ENCODE assay signal across 9 mouse cellular contexts in the genomic region with DNA sequence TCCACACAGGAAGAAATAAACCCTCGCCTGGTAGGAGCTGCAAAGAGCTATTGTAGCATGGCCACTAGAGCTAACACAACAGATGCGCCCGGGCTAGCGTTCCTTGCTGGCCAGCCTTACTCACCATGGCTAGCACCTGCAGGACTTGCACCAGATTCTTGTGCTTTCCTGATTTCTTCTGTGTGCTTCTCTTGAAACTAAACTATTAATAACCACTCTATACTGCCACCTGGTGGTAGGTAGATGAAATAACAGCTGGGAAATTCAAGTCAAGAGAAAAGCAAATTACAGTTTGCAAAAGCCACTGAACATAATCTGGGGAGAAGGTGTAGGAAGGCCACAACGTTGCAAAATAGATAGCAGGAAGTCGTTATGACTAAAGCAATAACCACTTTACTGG.
DNase-seq lines count a peak whose midpoint lies in the region; ATAC-seq and TF ChIP-seq lines count a peak whose summit lies in the region.
"Had no signal": no experiment of that assay in that cellular context is flagged by ENCODE, and none has a peak within 500 bp of the region (broad histone marks: within the 10 kb centered on the region; RNA-seq: fewer than 3 reads in every experiment).

No protein-coding gene starts in this region.

- no peak overlapping the region for H3K27ac ChIP-seq in hindbrain, embryonic 13.5 days
- no peak overlapping the region for H3K27ac ChIP-seq in hindbrain, embryonic 10.5 days
- H3K27ac ChIP-seq in intestine, embryonic 15.5 days: no peak overlapping the region
- no peak overlapping the region for H3K27ac ChIP-seq in midbrain, embryonic 15.5 days
- H3K27ac ChIP-seq: lung, embryonic 15.5 days had no signal

- WGBS in hindbrain, embryonic 13.5 days: 45% methylated on average over 6 of the region's 6 CpGs
- 31% methylated on average over 6 of the region's 6 CpGs for WGBS in hindbrain, embryonic 10.5 days
- 37% methylated on average over 6 of the region's 6 CpGs for WGBS in intestine, embryonic 15.5 days
- 36% methylated on average over 6 of the region's 6 CpGs for WGBS in midbrain, embryonic 15.5 days

- no peak for DNase-seq in hindbrain, embryonic 10.5 days (ENCODE audit: low spot score)
- DNase-seq in brain, embryonic 18.5 days (ENCODE audit: low read depth, low spot score): peak; percentile 26
- DNase-seq in adrenal gland, adult 8-10 months: no peak
- DNase-seq in heart, postnatal 36 days: no peak

- ATAC-seq in hindbrain, embryonic 13.5 days (ENCODE audit: low FRiP score): 0 out of 2 replicates have a peak, but pooled peaks have one; percentile 50
- peak; percentile 68 for ATAC-seq in intestine, embryonic 15.5 days
- peak; percentile 71 for ATAC-seq in midbrain, embryonic 15.5 days (replicated peaks)

- H3K9ac ChIP-seq in hindbrain, embryonic 13.5 days: no peak overlapping the region
- H3K9ac ChIP-seq in intestine, embryonic 15.5 days: no peak overlapping the region
- H3K9ac ChIP-seq in midbrain, embryonic 15.5 days: no peak overlapping the region
- H3K9ac ChIP-seq: lung, embryonic 15.5 days had no signal

- peak; percentile 86 for TF ChIP-seq CTCF in E14TG2a.4 (conservative IDR thresholded peaks at IDR 0.05; ENCODE audit: low read length)

- intact Hi-C loops in heart, postnatal 36 days (cut with DNase I): loop anchor here (1.0 to 10.0 kb wide), 2 partner anchors 75 to 992 kb away; no protein-coding TSS in a partner anchor

- H3K36me3 ChIP-seq in hindbrain, embryonic 13.5 days: no peaks in the 10 kb centered on the region
- H3K36me3 ChIP-seq in hindbrain, embryonic 10.5 days: no peaks in the 10 kb centered on the region
- no peaks in the 10 kb centered on the region for H3K36me3 ChIP-seq in E14TG2a.4 (ENCODE audit: insufficient read depth, low read length)
- no peaks in the 10 kb centered on the region for H3K36me3 ChIP-seq in intestine, embryonic 15.5 days
- no peaks in the 10 kb centered on the region for H3K36me3 ChIP-seq in midbrain, embryonic 15.5 days (replicated peaks)
- H3K36me3 ChIP-seq: lung, embryonic 15.5 days had no signal

- no peaks in the 10 kb centered on the region for H3K4me1 ChIP-seq in hindbrain, embryonic 13.5 days (replicated peaks)
- no peaks in the 10 kb centered on the region for H3K4me1 ChIP-seq in hindbrain, embryonic 10.5 days (replicated peaks)
- H3K4me1 ChIP-seq in E14TG2a.4 (replicated peaks; ENCODE audit: low read depth, low read length): no peaks in the 10 kb centered on the region
- no peaks in the 10 kb centered on the region for H3K4me1 ChIP-seq in intestine, embryonic 15.5 days (replicated peaks)
- no peaks in the 10 kb centered on the region for H3K4me1 ChIP-seq in midbrain, embryonic 15.5 days

- no peak overlapping the region for H3K4me2 ChIP-seq in hindbrain, embryonic 13.5 days
- H3K4me2 ChIP-seq in intestine, embryonic 15.5 days (replicated peaks): no peak overlapping the region
- no peak overlapping the region for H3K4me2 ChIP-seq in midbrain, embryonic 15.5 days
- H3K4me2 ChIP-seq: lung, embryonic 15.5 days had no signal

- H3K27me3 ChIP-seq in hindbrain, embryonic 13.5 days: no peaks in the 10 kb centered on the region
- no peaks in the 10 kb centered on the region for H3K27me3 ChIP-seq in hindbrain, embryonic 10.5 days (ENCODE audit: insufficient read depth, poor library complexity, severe bottlenecking)
- H3K27me3 ChIP-seq in E14TG2a.4 (ENCODE audit: insufficient read depth, low read length): no peaks in the 10 kb centered on the region; the same call in 1 of the 2 replicates
- no peaks in the 10 kb centered on the region for H3K27me3 ChIP-seq in intestine, embryonic 15.5 days (replicated peaks)
- H3K27me3 ChIP-seq in midbrain, embryonic 15.5 days (replicated peaks): no peaks in the 10 kb centered on the region
- H3K27me3 ChIP-seq: lung, embryonic 15.5 days had no signal

- H3K4me3 ChIP-seq in hindbrain, embryonic 13.5 days: no peak overlapping the region
- no peak overlapping the region for H3K4me3 ChIP-seq in hindbrain, embryonic 10.5 days
- no peak overlapping the region for H3K4me3 ChIP-seq in E14TG2a.4 (replicated peaks; ENCODE audit: low read length)
- H3K4me3 ChIP-seq in intestine, embryonic 15.5 days (replicated peaks): no peak overlapping the region
- H3K4me3 ChIP-seq in midbrain, embryonic 15.5 days: no peak overlapping the region
- H3K4me3 ChIP-seq: lung, embryonic 15.5 days had no signal

- no peaks in the 10 kb centered on the region for H3K9me3 ChIP-seq in hindbrain, embryonic 13.5 days
- H3K9me3 ChIP-seq in hindbrain, embryonic 10.5 days: no peaks in the 10 kb centered on the region
- H3K9me3 ChIP-seq in E14TG2a.4 (ENCODE audit: low read length): peaks cover 4% of the 10 kb centered on the region
- H3K9me3 ChIP-seq in intestine, embryonic 15.5 days: no peaks in the 10 kb centered on the region
- no peaks in the 10 kb centered on the region for H3K9me3 ChIP-seq in midbrain, embryonic 15.5 days
- H3K9me3 ChIP-seq: lung, embryonic 15.5 days had no signal
